Mouse (Mus musculus) limb, embryonic 12.5 days (tissue): ENCODE data around the gene Wdr77. TPM values are rescaled to one million over a fixed set of nuclear protein-coding genes. Genes with fewer than 3 reads are reported as not detected.
A peak's percentile ranks its signal among the peaks of the same experiment; 100 is the strongest.
"Not testable (repeated sequence)": the region's sequence is repeated elsewhere in the genome, so short reads cannot be mapped to it uniquely, and the experiment has no call there.

Source experiments
- ATAC-seq: fragments of 200-750 bp; cut with Nextera tagmentation; 2 replicates; pipeline ENCODE4 v1.8.0; 2017; ENCODE audit warnings: low read depth, moderate TSS enrichment; ENCODE audit not compliant: insufficient number of reproducible peaks, insufficient read depth, low FRiP score, low TSS enrichment
- H3K27ac ChIP-seq: fragments of 300-500 bp; sonication (generic); 2 replicates; pipeline ENCODE4 v1.5.1; 2016; ENCODE audit warnings: mild to moderate bottlenecking, moderate library complexity
- H3K27me3 ChIP-seq: fragments of 300-500 bp; sonication (generic); 2 replicates; pipeline ENCODE4 v1.6.1; 2016; ENCODE audit warnings: mild to moderate bottlenecking, moderate library complexity
- H3K36me3 ChIP-seq: fragments of 300-500 bp; sonication (generic); 2 replicates; pipeline ENCODE4 v1.6.1; 2016; ENCODE audit warnings: mild to moderate bottlenecking, moderate library complexity
- H3K4me1 ChIP-seq: fragments of 300-500 bp; sonication (generic); replicated peaks from 2 replicates; pipeline ENCODE4 v1.6.1; 2016
- H3K4me2 ChIP-seq: fragments of 300-500 bp; sonication (generic); 2 replicates; pipeline ENCODE4 v1.6.1; 2016; ENCODE audit warnings: mild to moderate bottlenecking, moderate library complexity
- H3K4me3 ChIP-seq: fragments of 300-500 bp; sonication (generic); replicated peaks from 2 replicates; pipeline ENCODE4 v1.5.1; 2016; ENCODE audit warnings: mild to moderate bottlenecking
- H3K9ac ChIP-seq: fragments of 300-500 bp; sonication (generic); replicated peaks from 2 replicates; pipeline ENCODE4 v1.6.1; 2016; ENCODE audit warnings: mild to moderate bottlenecking, moderate library complexity
- H3K9me3 ChIP-seq: fragments of 300-500 bp; sonication (generic); 2 replicates; pipeline ENCODE4 v1.6.1; 2016; ENCODE audit warnings: mild to moderate bottlenecking, moderate library complexity
- WGBS: fragments of 180-500 bp; shearing (Covaris S2); methylation state at CpG from one replicate; pipeline ENCODE4 v1.1.7; 2016; 5-methylcytosine and 5-hydroxymethylcytosine counted together
- polyA plus RNA-seq: library from polyadenylated mRNA; unstranded; fragments of >200 nt; fragmentation: Nextera tagmentation; extraction: Ambion mirVana; gene quantifications from 2 replicates; pipeline ENCODE4 v1.2.1, GENCODE M21; 2016

Wdr77 gene
- polyA plus RNA-seq, result 111 and 117 TPM in 2 replicates

DNA sequence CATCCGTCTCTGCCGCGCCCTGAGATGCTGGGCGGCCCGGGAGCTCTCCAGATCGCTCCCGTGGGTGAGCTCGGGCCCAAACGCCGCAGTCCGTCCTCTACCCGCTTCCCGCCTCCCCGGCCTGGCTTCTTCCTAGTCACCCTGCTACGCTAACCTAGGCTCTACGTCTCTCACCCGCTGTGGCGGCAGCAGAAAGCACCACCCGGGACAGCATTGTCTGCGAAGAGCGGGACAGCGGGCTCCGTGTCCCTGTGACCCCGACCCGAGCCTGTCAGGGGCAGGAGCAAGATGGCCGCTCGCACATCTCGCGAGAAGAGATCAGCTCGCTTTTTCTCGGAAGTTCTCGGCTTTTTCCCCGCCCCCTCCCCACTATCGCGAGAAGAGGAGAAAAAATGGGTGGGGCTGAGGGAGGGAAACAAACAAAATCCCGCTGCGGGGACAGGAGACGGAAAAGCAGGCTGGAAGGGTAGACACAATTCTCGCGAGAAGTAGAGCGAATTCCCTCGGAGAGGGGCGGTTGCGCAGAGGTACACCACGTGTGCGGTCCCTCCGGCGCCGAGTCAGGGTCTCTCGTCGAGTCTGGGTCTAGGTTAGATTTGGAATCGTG, at the start of gene Wdr77:
Gene Wdr77, plus strand, starts transcription at position 396 of the 607 bp plus-strand sequence.
- H3K4me2 ChIP-seq, result peak within 1 kb of the TSS; percentile 86
- H3K9me3 ChIP-seq, result no peaks in the 10 kb centered on the region
- no peaks in the 10 kb centered on the region for H3K27me3 ChIP-seq
- peaks cover 51% of the 10 kb centered on the region for H3K36me3 ChIP-seq
- H3K9ac ChIP-seq, result peak within 1 kb of the TSS; percentile 93
- peak within 1 kb of the TSS; percentile 81 for H3K27ac ChIP-seq
- peak within 1 kb of the TSS; percentile 75 for H3K4me3 ChIP-seq
- WGBS, result under 1% methylated on average over 52 of the region's 52 CpGs
- H3K4me1 ChIP-seq, result peaks cover 16% of the 10 kb centered on the region
- peak; percentile 95 for ATAC-seq

- WGBS, result 79% methylated on average over 11 of the region's 11 CpGs
- ATAC-seq, result no peak
- H3K27ac ChIP-seq, result no peak overlapping the region
Measured at GRCm38 (mm10) chr3:105910519-105911190, 48.5 kb upstream of the Wdr77 start.

GRCm38 (mm10) chr3:105912097-105912880, 46.9 kb upstream of the Wdr77 start:
- no peak for ATAC-seq
- 74% methylated on average over 9 of the region's 9 CpGs for WGBS
- H3K4me2 ChIP-seq, result no peak overlapping the region
- no peak overlapping the region for H3K4me3 ChIP-seq
- no peak overlapping the region for H3K27ac ChIP-seq
- no peak overlapping the region for H3K9ac ChIP-seq
- no peaks in the 10 kb centered on the region for H3K9me3 ChIP-seq
- H3K36me3 ChIP-seq, result no peaks in the 10 kb centered on the region
- H3K4me1 ChIP-seq, result no peaks in the 10 kb centered on the region
- no peaks in the 10 kb centered on the region for H3K27me3 ChIP-seq

More at GRCm38 (mm10) chr3:105910519-105911190, 48.5 kb upstream of the Wdr77 start:
- H3K36me3 ChIP-seq, result no peaks in the 10 kb centered on the region
- no peak overlapping the region for H3K9ac ChIP-seq
- H3K4me3 ChIP-seq, result no peak overlapping the region
- no peak overlapping the region for H3K4me2 ChIP-seq
- no peaks in the 10 kb centered on the region for H3K4me1 ChIP-seq
- no peaks in the 10 kb centered on the region for H3K27me3 ChIP-seq
- H3K9me3 ChIP-seq, result no peaks in the 10 kb centered on the region

GRCm38 (mm10) chr3:105913839-105914681, 45.1 kb upstream of the Wdr77 start:
- Histone ChIP-seq H3K27ac (no peak overlapping the region), H3K4me3 (no peak overlapping the region), H3K27me3 (no peaks in the 10 kb centered on the region), H3K9ac (no peak overlapping the region), H3K4me2 (no peak overlapping the region), H3K4me1 (no peaks in the 10 kb centered on the region), H3K9me3 (no peaks in the 10 kb centered on the region), H3K36me3 (no peaks in the 10 kb centered on the region)
- no peak for ATAC-seq
- WGBS, result 68% methylated on average over 10 of the region's 10 CpGs

DNA sequence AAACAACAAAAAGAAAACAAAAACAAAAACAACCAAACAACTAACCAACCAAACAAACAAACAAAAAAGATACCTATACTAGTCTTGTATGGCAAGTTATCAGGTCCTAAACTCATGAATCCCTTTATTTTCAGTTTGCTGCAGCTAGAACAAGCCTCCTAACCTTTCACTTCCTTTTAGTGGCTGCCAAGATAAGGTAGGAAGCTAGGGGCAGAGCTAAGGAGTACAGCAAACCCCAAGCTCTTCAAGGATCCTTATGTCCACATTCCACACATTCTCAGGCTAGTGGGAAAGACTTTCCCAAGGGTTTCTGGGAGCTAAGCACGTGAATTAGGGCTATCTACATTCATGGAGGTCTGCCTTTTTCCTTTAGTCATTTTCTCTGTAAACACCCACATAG, 43.9 kb upstream of the Wdr77 start:
- H3K4me3 ChIP-seq, result no peak overlapping the region
- H3K9me3 ChIP-seq, result no peaks in the 10 kb centered on the region
- H3K27me3 ChIP-seq, result no peaks in the 10 kb centered on the region
- no peaks in the 10 kb centered on the region for H3K36me3 ChIP-seq
- H3K27ac ChIP-seq, result no peak overlapping the region
- no peak overlapping the region for H3K4me2 ChIP-seq
- H3K9ac ChIP-seq, result no peak overlapping the region
- WGBS, result 33% methylated on average over 1 of the region's 1 CpGs
- H3K4me1 ChIP-seq, result no peaks in the 10 kb centered on the region
- no peak for ATAC-seq

DNA sequence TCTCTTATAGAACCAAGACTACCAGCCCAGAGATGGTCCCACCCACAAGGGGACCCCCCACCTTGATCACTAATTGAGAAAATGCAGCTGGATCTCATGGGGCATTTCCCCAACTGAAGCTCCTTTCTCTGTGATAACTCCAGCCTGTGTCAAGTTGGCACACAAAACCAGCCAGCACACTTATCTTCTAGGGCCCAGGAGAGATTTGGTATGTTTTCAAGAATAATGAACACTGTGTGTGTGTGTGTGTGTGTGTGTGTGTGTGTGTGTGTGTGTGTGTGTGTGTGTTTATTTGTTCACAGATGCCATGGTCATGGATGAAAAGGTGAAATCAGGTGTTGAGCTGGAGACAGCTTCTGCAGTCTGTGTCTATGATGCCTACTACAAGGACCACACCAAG, 42.7 kb upstream of the Wdr77 start:
- not testable (repeated sequence) for H3K36me3 ChIP-seq, ATAC-seq

GRCm38 (mm10) chr3:105917656-105918354, 41.4 kb upstream of the Wdr77 start:
- H3K4me2 ChIP-seq, result no peak overlapping the region
- WGBS, result 59% methylated on average over 10 of the region's 10 CpGs
- H3K27me3 ChIP-seq, result no peaks in the 10 kb centered on the region
- H3K9ac ChIP-seq, result no peak overlapping the region
- H3K4me3 ChIP-seq, result no peak overlapping the region
- H3K36me3 ChIP-seq, result no peaks in the 10 kb centered on the region
- H3K27ac ChIP-seq, result no peak overlapping the region
- no peaks in the 10 kb centered on the region for H3K9me3 ChIP-seq
- ATAC-seq, result no peak
- no peaks in the 10 kb centered on the region for H3K4me1 ChIP-seq

More for the DNA sequence above, 42.7 kb upstream of the Wdr77 start:
- not testable (repeated sequence) for H3K4me3 ChIP-seq, H3K27ac ChIP-seq, H3K9me3 ChIP-seq, H3K4me1 ChIP-seq, H3K9ac ChIP-seq, H3K27me3 ChIP-seq, H3K4me2 ChIP-seq

GRCm38 (mm10) chr3:105918355-105918745, 40.8 kb upstream of the Wdr77 start:
- WGBS, result 76% methylated on average over 3 of the region's 3 CpGs
- no peak overlapping the region for H3K9ac ChIP-seq
- no peak overlapping the region for H3K27ac ChIP-seq
- H3K4me1 ChIP-seq, result no peaks in the 10 kb centered on the region
- ATAC-seq, result no peak
- no peaks in the 10 kb centered on the region for H3K36me3 ChIP-seq
- no peaks in the 10 kb centered on the region for H3K27me3 ChIP-seq
- H3K9me3 ChIP-seq, result no peaks in the 10 kb centered on the region
- no peak overlapping the region for H3K4me2 ChIP-seq
- H3K4me3 ChIP-seq, result no peak overlapping the region

DNA sequence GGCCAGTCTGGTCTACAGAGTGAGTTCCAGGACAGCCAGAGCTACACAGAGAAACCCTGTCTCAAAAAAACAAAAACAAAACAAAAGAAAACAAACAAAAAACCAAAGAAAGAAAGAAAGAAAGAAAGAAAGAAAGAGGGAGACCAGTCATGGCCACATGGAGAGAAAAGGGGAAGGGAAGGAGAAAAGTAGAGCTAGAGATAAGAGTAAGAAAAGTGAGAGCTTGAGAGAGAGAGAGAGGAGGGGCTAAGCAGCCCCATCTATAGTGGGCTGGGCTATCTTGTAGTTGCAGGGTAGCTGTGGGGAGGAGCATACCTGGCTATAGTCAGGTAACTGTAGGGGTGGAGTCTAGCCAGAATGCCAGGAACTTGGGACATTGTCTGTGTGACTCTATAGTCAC, 38.4 kb upstream of the Wdr77 start:
- not testable (repeated sequence) for H3K4me1 ChIP-seq, H3K27ac ChIP-seq, H3K4me2 ChIP-seq, H3K4me3 ChIP-seq, H3K9me3 ChIP-seq, ATAC-seq, H3K27me3 ChIP-seq, H3K36me3 ChIP-seq, H3K9ac ChIP-seq

DNA sequence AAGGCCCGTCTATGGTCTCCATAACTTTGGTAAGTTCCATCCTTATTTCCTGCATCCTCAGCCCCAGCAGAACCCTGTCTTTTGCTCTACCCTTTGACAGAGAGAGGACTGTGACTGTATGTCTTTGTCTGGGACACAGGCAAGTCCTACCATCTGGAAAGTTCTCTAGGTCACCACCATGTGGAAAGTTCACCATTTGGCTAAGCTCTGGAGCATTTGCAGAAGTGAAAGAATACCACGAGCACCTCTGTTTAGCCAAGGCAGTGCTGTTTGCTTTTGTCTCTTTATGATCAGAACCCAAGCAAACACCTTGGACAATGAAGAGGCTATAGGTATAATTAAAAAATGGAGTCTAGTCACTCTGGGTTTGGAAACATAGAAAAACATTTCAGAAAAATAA, 37.2 kb upstream of the Wdr77 start:
- Histone ChIP-seq H3K4me2 (no peak overlapping the region), H3K36me3 (no peaks in the 10 kb centered on the region), H3K4me1 (no peaks in the 10 kb centered on the region), H3K27ac (no peak overlapping the region), H3K9ac (no peak overlapping the region), H3K27me3 (no peaks in the 10 kb centered on the region), H3K4me3 (no peak overlapping the region), H3K9me3 (no peaks in the 10 kb centered on the region)
- WGBS, result 83% methylated on average over 2 of the region's 2 CpGs
- no peak for ATAC-seq
